Mouse (Mus musculus) embryo, embryonic 10.5 days (tissue): ENCODE measurements around the gene Prss1.
"Not testable (repeated sequence)": the region's sequence is repeated elsewhere in the genome, so short reads cannot be mapped to it uniquely, and the experiment has no call there.

ENCODE experiments used
- DNase-seq: peaks from one replicate; pipeline ENCODE4 v3.0.0-alpha.2; 2015; ENCODE audit warnings: low spot score

Prss1 gene

GRCm38 (mm10) chr6:41458632-41459031, at the start of gene Prss1:
Gene Prss1, plus strand, starts transcription at chr6:41458932.
- not testable (repeated sequence) for DNase-seq

DNA sequence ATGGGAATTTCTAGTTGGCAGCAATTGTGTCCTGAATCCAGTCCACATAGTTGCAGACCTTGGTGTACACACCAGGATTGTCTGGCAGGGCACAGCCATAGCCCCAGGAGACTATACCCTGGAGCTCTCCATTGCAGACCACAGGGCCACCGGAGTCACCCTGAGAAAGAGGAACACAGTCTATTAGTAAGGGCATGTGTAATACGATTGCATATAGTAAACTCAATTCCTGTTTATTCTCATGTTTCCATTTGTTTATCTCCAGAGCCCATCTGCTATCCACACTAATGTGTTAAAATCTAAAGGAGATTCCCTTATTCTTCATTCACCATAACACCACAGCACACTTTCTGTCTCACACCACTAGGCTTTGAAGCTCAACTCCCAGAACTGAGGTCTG, 16.5 kb upstream of the Prss1 start:
- not testable (repeated sequence) for DNase-seq

DNA sequence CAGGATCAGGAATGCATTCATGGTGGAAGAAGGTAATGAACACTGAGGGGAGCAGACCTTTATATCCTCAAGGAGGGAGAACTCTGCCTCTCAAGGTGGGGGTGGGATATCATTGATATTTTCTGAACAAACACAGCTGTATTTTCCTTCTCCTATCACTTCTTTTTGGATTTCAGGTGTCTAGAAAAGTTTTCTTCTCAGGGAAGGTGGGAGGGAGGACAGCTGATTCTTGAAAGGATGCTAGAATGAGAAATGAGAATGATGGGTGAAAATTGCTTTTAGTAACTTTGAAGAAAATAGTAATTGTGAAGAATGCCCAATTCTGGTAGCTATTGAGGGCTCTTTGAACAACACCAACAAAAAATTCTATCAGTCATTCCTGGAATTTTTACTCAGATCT, 12.7 kb upstream of the Prss1 start, which contains the start of gene Gm10334:
Gm10334 (minus strand) TSS at position 101 of the 400 bp plus-strand sequence.
- DNase-seq: not testable (repeated sequence)

- no peak for DNase-seq
These were observed 40.6 kb downstream of the Prss1 start for GRCm38 (mm10) chr6:41499374-41499773.

DNA sequence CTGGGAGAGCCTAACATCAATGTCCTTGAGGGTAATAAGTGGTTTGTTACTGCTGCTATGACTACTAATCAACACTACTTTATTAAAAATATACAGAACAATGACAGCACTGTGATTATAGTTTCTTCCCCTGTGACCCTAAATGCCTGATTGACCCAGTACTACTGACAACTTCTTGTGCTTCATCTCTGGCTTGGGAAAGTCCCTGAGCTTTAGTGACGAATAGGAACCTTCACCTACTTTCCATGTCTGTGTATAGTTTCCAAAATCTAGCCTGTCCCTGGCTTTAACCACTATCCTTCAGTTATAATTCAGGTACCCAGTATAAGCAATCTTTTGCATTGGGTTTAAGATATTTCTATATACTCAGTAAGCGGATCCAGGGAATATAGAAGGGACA, 46.2 kb downstream of the Prss1 start:
- DNase-seq: no peak

DNA sequence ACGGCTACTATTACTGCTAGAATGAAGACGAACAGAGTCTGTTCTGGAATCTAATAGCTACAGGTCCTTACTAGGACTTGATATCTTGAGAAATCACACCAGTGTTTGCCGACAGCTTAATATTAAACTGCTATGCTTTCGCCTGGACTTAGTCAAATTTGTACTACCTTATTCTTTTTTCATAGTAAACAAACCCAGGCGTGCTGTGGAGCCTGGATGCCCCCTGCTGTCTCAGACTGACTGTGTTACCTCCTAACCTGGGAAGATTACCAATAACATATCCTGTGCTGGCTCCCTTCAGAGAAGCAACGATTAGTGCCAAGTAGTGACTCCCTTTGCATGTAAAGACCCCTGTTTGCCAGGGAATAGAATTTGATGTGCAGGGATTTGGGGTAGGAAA, 46.6 kb downstream of the Prss1 start:
- no peak for DNase-seq
